Mouse (Mus musculus): ENCODE results near the gene Krtap10-4. TPM values are rescaled to one million over a fixed set of nuclear protein-coding genes. Genes with fewer than 3 reads are reported as not detected.

Krtap10-4 gene
- not detected for polyA plus RNA-seq (2014; fragmentation: Illumina TruSeq; extraction: RNeasy Lipid Tissue Mini Kit (QIAGEN cat#74804); ENCODE audit: low read depth, low replicate concordance)

GRCm38 (mm10) chr10:77826951-77827350 lies at the start of gene Krtap10-4:
Krtap10-4 (minus strand) TSS chr10:77827095.

GRCm38 (mm10) chr10:77861675-77862074 lies 34.8 kb upstream of the Krtap10-4 start, which contains the start of gene Gm3285:
Gm3285 (plus strand) TSS chr10:77861975.

GRCm38 (mm10) chr10:77852559-77852958 lies 25.7 kb upstream of the Krtap10-4 start, which contains the start of gene Gm10318:
Gm10318 (plus strand) TSS chr10:77852859.

GRCm38 (mm10) chr10:77846503-77846902 lies 19.6 kb upstream of the Krtap10-4 start, which contains the start of gene Gm36176:
Gm36176 (plus strand) TSS chr10:77846803.

GRCm38 (mm10) chr10:77835647-77836046 lies 8.8 kb upstream of the Krtap10-4 start, which contains the start of gene Krtap10-10:
Krtap10-10 (plus strand) TSS chr10:77835947.

GRCm38 (mm10) chr10:77814382-77814781 lies 12.5 kb downstream of the Krtap10-4 start, which contains the start of gene Gm2696:
Gm2696 (plus strand) TSS chr10:77814682.

GRCm38 (mm10) chr10:77811743-77812142 lies 15.2 kb downstream of the Krtap10-4 start, which contains the start of gene Gm9507:
Gm9507 (minus strand) TSS chr10:77811843.

GRCm38 (mm10) chr10:77798921-77799508 lies 27.9 kb downstream of the Krtap10-4 start, which contains the start of gene Gm19668:
Gm19668 (minus strand) TSS chr10:77799133.

GRCm38 (mm10) chr10:77794976-77795375 lies 31.9 kb downstream of the Krtap10-4 start, which contains the start of gene Gm9639:
Gm9639 (minus strand) TSS chr10:77795076.

GRCm38 (mm10) chr10:77787876-77788275 lies 39.0 kb downstream of the Krtap10-4 start, which contains the start of gene Gm7137:
Gm7137 (minus strand) TSS chr10:77788200.

GRCm38 (mm10) chr10:77782442-77782841 lies 44.5 kb downstream of the Krtap10-4 start, which contains the start of gene Gm3250:
Gm3250 (minus strand) TSS chr10:77782542.

GRCm38 (mm10) chr10:77776844-77777243 lies 50.1 kb downstream of the Krtap10-4 start, which contains the start of gene Gm7138:
Gm7138 (minus strand) TSS chr10:77776944.

Other genes with a start within 250 kb of the Krtap10-4 start
- gene Pttg1ip, start 245.4 kb downstream of the Krtap10-4 start, polyA plus RNA-seq (2014; fragmentation: Illumina TruSeq; extraction: RNeasy Lipid Tissue Mini Kit (QIAGEN cat#74804); ENCODE audit: low read depth, low replicate concordance) = 229 TPM
- gene Sumo3, start 221.0 kb downstream of the Krtap10-4 start, polyA plus RNA-seq (2014; fragmentation: Illumina TruSeq; extraction: RNeasy Lipid Tissue Mini Kit (QIAGEN cat#74804); ENCODE audit: low read depth, low replicate concordance) = 77.9 TPM
- not detected for gene Gm49325, start 220.9 kb downstream of the Krtap10-4 start, polyA plus RNA-seq (2014; fragmentation: Illumina TruSeq; extraction: RNeasy Lipid Tissue Mini Kit (QIAGEN cat#74804); ENCODE audit: low read depth, low replicate concordance)
- gene Ube2g2, start 204.8 kb downstream of the Krtap10-4 start, polyA plus RNA-seq (2014; fragmentation: Illumina TruSeq; extraction: RNeasy Lipid Tissue Mini Kit (QIAGEN cat#74804); ENCODE audit: low read depth, low replicate concordance) = 6.5 TPM
- gene Tspear, start 140.5 kb downstream of the Krtap10-4 start, polyA plus RNA-seq (2014; fragmentation: Illumina TruSeq; extraction: RNeasy Lipid Tissue Mini Kit (QIAGEN cat#74804); ENCODE audit: low read depth, low replicate concordance) = not detected
- gene Gm19402, start 136.3 kb downstream of the Krtap10-4 start, polyA plus RNA-seq (2014; fragmentation: Illumina TruSeq; extraction: RNeasy Lipid Tissue Mini Kit (QIAGEN cat#74804); ENCODE audit: low read depth, low replicate concordance) = not detected
- not detected for gene Gm9508, start 129.9 kb downstream of the Krtap10-4 start, polyA plus RNA-seq (2014; fragmentation: Illumina TruSeq; extraction: RNeasy Lipid Tissue Mini Kit (QIAGEN cat#74804); ENCODE audit: low read depth, low replicate concordance)
- not detected for gene Gm10272, start 120.5 kb downstream of the Krtap10-4 start, polyA plus RNA-seq (2014; fragmentation: Illumina TruSeq; extraction: RNeasy Lipid Tissue Mini Kit (QIAGEN cat#74804); ENCODE audit: low read depth, low replicate concordance)
- gene Gm10024, start 115.6 kb downstream of the Krtap10-4 start, polyA plus RNA-seq (2014; fragmentation: Illumina TruSeq; extraction: RNeasy Lipid Tissue Mini Kit (QIAGEN cat#74804); ENCODE audit: low read depth, low replicate concordance) = not detected
- not detected for gene Gm10142, start 111.3 kb downstream of the Krtap10-4 start, polyA plus RNA-seq (2014; fragmentation: Illumina TruSeq; extraction: RNeasy Lipid Tissue Mini Kit (QIAGEN cat#74804); ENCODE audit: low read depth, low replicate concordance)
- not detected for gene Krtap12-1, start 106.5 kb downstream of the Krtap10-4 start, polyA plus RNA-seq (2014; fragmentation: Illumina TruSeq; extraction: RNeasy Lipid Tissue Mini Kit (QIAGEN cat#74804); ENCODE audit: low read depth, low replicate concordance)
- not detected for gene Gm10100, start 100.6 kb downstream of the Krtap10-4 start, polyA plus RNA-seq (2014; fragmentation: Illumina TruSeq; extraction: RNeasy Lipid Tissue Mini Kit (QIAGEN cat#74804); ENCODE audit: low read depth, low replicate concordance)
- not detected for gene Gm18596, start 84.5 kb downstream of the Krtap10-4 start, polyA plus RNA-seq (2014; fragmentation: Illumina TruSeq; extraction: RNeasy Lipid Tissue Mini Kit (QIAGEN cat#74804); ENCODE audit: low read depth, low replicate concordance)
- gene Gm9736, start 75.7 kb downstream of the Krtap10-4 start, polyA plus RNA-seq (2014; fragmentation: Illumina TruSeq; extraction: RNeasy Lipid Tissue Mini Kit (QIAGEN cat#74804); ENCODE audit: low read depth, low replicate concordance) = not detected
- not detected for gene Gm3233, start 67.4 kb downstream of the Krtap10-4 start, polyA plus RNA-seq (2014; fragmentation: Illumina TruSeq; extraction: RNeasy Lipid Tissue Mini Kit (QIAGEN cat#74804); ENCODE audit: low read depth, low replicate concordance)
- not detected for gene Gm3238, start 55.8 kb downstream of the Krtap10-4 start, polyA plus RNA-seq (2014; fragmentation: Illumina TruSeq; extraction: RNeasy Lipid Tissue Mini Kit (QIAGEN cat#74804); ENCODE audit: low read depth, low replicate concordance)
- not detected for gene Gm7138, start 50.2 kb downstream of the Krtap10-4 start, polyA plus RNA-seq (2014; fragmentation: Illumina TruSeq; extraction: RNeasy Lipid Tissue Mini Kit (QIAGEN cat#74804); ENCODE audit: low read depth, low replicate concordance)
- gene Gm3250, start 44.6 kb downstream of the Krtap10-4 start, polyA plus RNA-seq (2014; fragmentation: Illumina TruSeq; extraction: RNeasy Lipid Tissue Mini Kit (QIAGEN cat#74804); ENCODE audit: low read depth, low replicate concordance) = not detected
- gene Gm7137, start 38.9 kb downstream of the Krtap10-4 start, polyA plus RNA-seq (2014; fragmentation: Illumina TruSeq; extraction: RNeasy Lipid Tissue Mini Kit (QIAGEN cat#74804); ENCODE audit: low read depth, low replicate concordance) = not detected
- not detected for gene Gm9639, start 32.0 kb downstream of the Krtap10-4 start, polyA plus RNA-seq (2014; fragmentation: Illumina TruSeq; extraction: RNeasy Lipid Tissue Mini Kit (QIAGEN cat#74804); ENCODE audit: low read depth, low replicate concordance)
- not detected for gene Gm19668, start 28.0 kb downstream of the Krtap10-4 start, polyA plus RNA-seq (2014; fragmentation: Illumina TruSeq; extraction: RNeasy Lipid Tissue Mini Kit (QIAGEN cat#74804); ENCODE audit: low read depth, low replicate concordance)
- not detected for gene Gm9507, start 15.3 kb downstream of the Krtap10-4 start, polyA plus RNA-seq (2014; fragmentation: Illumina TruSeq; extraction: RNeasy Lipid Tissue Mini Kit (QIAGEN cat#74804); ENCODE audit: low read depth, low replicate concordance)
- gene Gm2696, start 12.4 kb downstream of the Krtap10-4 start, polyA plus RNA-seq (2014; fragmentation: Illumina TruSeq; extraction: RNeasy Lipid Tissue Mini Kit (QIAGEN cat#74804); ENCODE audit: low read depth, low replicate concordance) = not detected
- gene Krtap10-10, start 8.9 kb upstream of the Krtap10-4 start, polyA plus RNA-seq (2014; fragmentation: Illumina TruSeq; extraction: RNeasy Lipid Tissue Mini Kit (QIAGEN cat#74804); ENCODE audit: low read depth, low replicate concordance) = not detected
- not detected for gene Gm36176, start 19.7 kb upstream of the Krtap10-4 start, polyA plus RNA-seq (2014; fragmentation: Illumina TruSeq; extraction: RNeasy Lipid Tissue Mini Kit (QIAGEN cat#74804); ENCODE audit: low read depth, low replicate concordance)
- not detected for gene Gm10318, start 25.8 kb upstream of the Krtap10-4 start, polyA plus RNA-seq (2014; fragmentation: Illumina TruSeq; extraction: RNeasy Lipid Tissue Mini Kit (QIAGEN cat#74804); ENCODE audit: low read depth, low replicate concordance)
- not detected for gene Gm3285, start 34.9 kb upstream of the Krtap10-4 start, polyA plus RNA-seq (2014; fragmentation: Illumina TruSeq; extraction: RNeasy Lipid Tissue Mini Kit (QIAGEN cat#74804); ENCODE audit: low read depth, low replicate concordance)
- 2.5 TPM for gene Lrrc3, start 75.4 kb upstream of the Krtap10-4 start, polyA plus RNA-seq (2014; fragmentation: Illumina TruSeq; extraction: RNeasy Lipid Tissue Mini Kit (QIAGEN cat#74804); ENCODE audit: low read depth, low replicate concordance)
- not detected for gene Trpm2, start 143.5 kb upstream of the Krtap10-4 start, polyA plus RNA-seq (2014; fragmentation: Illumina TruSeq; extraction: RNeasy Lipid Tissue Mini Kit (QIAGEN cat#74804); ENCODE audit: low read depth, low replicate concordance)
- 2.7 TPM for gene 1810043G02Rik, start 151.4 kb upstream of the Krtap10-4 start, polyA plus RNA-seq (2014; fragmentation: Illumina TruSeq; extraction: RNeasy Lipid Tissue Mini Kit (QIAGEN cat#74804); ENCODE audit: low read depth, low replicate concordance)
- gene Pfkl, start 183.0 kb upstream of the Krtap10-4 start, polyA plus RNA-seq (2014; fragmentation: Illumina TruSeq; extraction: RNeasy Lipid Tissue Mini Kit (QIAGEN cat#74804); ENCODE audit: low read depth, low replicate concordance) = 1.4 TPM
- not detected for gene Dnmt3l, start 214.9 kb upstream of the Krtap10-4 start, polyA plus RNA-seq (2014; fragmentation: Illumina TruSeq; extraction: RNeasy Lipid Tissue Mini Kit (QIAGEN cat#74804); ENCODE audit: low read depth, low replicate concordance)
- gene Aire, start 216.5 kb upstream of the Krtap10-4 start, polyA plus RNA-seq (2014; fragmentation: Illumina TruSeq; extraction: RNeasy Lipid Tissue Mini Kit (QIAGEN cat#74804); ENCODE audit: low read depth, low replicate concordance) = not detected
- gene Icosl, start 242.2 kb upstream of the Krtap10-4 start, polyA plus RNA-seq (2014; fragmentation: Illumina TruSeq; extraction: RNeasy Lipid Tissue Mini Kit (QIAGEN cat#74804); ENCODE audit: low read depth, low replicate concordance) = 4.0 TPM

Measured in kidney, adult 10 weeks (tissue).